Mouse (Mus musculus) embryo, embryonic 11.5 days (tissue): ENCODE data around the gene Snrpd3.
"Not testable (repeated sequence)": the region's sequence is repeated elsewhere in the genome, so short reads cannot be mapped to it uniquely, and the experiment has no call there.

ENCODE experiments used
- DNase-seq: peaks from one replicate; pipeline ENCODE4 v3.0.0-alpha.2; 2012; ENCODE audit warnings: low read depth, low spot score

The Snrpd3 gene

GRCm38 (mm10) chr10:75517073-75517757, at the start of gene Snrpd3:
Gene Snrpd3 (plus strand): TSS chr10:75517551.
- DNase-seq: peak; percentile 94

DNA sequence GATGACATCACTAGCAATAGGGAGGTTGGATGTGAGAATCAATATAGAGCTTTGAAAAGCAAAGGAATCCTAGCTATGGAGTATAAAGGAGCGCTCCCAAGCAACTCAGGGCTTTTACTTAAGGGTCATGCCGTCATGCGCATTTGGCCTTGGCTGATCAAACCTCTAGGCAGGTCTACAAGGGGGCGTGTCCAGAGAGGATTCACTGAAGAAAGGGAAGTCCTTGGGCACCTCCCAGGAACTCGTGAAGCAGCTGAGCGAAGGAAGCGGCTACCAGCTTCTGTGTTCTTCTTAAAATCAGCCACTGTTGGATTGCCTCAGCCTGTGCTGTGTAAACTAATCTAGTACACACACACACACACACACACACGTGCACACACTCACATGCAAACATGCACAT, 43.9 kb upstream of the Snrpd3 start:
- DNase-seq: no peak

DNA sequence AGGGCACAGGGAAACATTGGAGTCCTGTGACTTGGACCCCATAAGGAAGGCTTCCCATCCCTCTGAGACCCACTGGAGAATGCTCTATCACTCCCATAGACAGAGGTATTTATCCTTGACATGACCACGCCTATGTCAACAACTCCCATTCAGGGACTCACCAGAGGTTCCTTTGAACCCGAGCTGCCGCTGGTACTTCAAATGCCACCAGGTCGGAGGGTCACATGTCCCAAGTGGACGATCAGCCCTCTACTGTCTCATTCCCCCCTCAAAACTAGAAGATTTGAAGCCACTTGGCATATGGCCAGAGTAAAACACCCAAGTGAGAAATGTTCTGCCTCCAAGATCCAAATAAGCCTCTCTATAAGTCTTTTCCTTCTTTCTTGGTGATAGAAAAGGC, 42.8 kb upstream of the Snrpd3 start:
- DNase-seq: no peak

GRCm38 (mm10) chr10:75475139-75475850, 42.1 kb upstream of the Snrpd3 start:
- not testable (repeated sequence) for DNase-seq

DNA sequence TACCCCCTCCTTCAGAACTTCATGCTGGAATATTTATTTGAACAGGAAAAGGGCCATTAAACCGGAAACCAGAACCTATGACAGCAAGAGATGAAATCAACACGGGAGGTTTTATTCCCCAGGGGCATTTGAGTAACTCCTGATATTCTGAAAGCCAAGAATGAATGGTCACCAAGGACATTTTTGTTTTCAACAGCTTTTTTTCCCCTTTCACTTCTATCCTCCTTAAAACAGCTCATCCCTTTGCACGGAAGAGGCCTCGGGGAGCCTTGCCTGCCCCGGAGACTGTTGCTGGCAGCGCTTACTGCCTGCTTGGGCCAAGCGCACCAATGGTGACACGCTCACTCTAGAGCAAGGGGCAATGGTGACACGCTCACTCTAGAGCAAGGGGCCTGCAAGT, 40.3 kb upstream of the Snrpd3 start:
- DNase-seq: no peak

GRCm38 (mm10) chr10:75479955-75480354, 37.4 kb upstream of the Snrpd3 start:
- DNase-seq: no peak

- DNase-seq: no peak
Measured at GRCm38 (mm10) chr10:75481703-75482102, 35.6 kb upstream of the Snrpd3 start.

DNA sequence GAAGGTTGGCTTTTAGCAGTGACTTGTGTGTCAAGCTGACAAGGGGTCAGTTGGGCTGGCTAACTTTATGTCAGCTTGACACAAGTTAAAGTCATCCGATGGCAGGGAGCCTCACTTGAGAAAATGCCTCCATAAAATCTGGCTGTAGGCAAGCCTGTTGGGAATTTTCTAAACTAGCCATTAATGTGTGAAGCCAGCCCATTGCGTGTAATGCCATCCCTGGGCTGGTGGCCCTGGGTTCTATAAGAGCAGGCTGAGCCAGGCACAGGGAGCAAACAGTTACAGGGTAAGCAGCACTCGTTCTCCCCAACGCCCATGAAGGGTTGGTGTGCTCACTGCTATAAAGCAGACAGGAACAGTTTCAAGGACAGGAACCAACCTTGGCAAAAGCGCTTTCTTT, 35.1 kb upstream of the Snrpd3 start:
- DNase-seq: no peak

DNA sequence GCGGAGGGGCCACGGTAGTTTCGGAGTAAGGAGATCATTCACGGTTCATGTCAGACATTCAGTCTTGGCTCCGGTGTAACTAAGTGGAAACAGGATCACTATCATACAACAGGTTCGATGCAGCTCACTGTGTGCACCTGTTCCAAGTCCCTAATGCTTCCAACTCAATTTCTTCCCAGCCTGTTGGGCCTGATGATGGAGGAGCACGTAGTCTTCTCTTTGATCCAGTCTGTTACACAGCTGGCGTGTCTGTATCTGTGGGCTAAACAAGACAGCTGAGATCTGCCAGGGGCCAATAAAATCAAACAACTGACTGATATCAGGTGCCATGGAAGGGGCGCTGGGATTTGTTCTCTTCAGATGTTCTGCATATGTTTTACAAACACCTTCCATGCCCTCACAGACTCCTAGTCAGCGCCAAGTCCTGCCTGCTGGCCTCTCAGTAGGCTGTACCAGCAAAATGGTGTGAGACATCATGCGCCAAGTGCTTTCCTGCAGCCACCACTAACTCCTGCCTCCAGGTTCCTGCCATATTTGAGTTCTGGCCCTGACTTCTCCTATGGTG, 34.4 kb upstream of the Snrpd3 start:
- no peak for DNase-seq

DNA sequence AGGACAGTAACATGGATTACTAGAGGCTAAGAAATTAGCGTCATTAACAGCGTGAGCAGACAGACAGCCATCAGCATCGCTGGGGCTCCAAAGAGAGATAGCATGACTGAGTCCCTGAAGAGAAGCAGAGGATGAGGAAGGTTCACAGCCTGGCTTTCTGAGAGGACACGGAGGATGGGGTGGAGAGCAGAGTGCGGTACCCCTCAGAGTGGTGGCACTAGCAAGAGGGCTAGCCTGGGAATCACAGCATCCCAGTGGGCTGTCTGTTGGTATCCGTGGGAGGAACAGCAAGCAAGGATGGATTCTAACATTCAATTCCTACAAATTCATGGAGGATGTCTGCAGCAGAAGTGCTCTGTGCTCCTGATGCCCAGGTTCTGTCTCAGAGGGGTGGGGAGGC, 33.3 kb upstream of the Snrpd3 start:
- no peak for DNase-seq

DNA sequence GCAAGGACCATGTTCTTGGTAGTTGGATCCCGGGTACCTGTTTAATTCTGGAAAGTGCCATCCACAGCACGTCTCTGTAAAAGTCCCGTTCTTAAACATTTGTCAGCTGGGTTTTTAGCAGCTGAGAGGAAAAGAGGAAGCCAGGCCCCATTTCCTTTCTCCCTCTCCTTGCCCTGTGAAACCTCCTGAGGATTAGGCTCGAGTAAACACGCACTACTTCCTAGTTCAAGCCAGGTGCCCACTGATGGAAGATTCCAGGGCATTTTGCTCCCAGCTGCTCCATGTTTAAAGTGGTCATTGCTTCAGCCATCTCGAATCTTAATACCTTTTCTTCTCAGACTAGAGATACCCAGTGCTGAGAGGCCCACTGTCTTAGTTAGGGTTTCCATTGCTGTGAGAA, 32.6 kb upstream of the Snrpd3 start:
- no peak for DNase-seq

GRCm38 (mm10) chr10:75486086-75486979, 31.0 kb upstream of the Snrpd3 start:
- peak; percentile 62 for DNase-seq

DNA sequence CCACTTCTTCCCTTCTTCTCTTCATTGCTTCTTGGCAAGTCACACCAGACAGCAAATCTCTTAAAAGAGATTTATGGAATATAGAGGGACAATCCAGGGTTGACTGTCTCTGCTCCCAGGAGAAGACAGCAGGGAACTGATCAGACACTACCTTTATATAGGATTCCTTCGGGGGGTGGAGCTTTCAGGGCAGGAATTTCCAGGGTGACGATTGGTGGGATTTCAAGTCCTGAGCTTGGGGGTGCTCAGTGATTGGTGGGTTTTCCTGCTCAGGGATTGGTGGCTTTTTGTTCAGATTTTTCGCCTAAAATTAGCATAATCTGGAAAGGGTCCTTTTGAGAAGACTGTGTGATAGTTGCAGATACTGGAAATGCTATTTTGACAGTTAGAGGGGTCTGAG, 30.2 kb upstream of the Snrpd3 start:
- no peak for DNase-seq

DNA sequence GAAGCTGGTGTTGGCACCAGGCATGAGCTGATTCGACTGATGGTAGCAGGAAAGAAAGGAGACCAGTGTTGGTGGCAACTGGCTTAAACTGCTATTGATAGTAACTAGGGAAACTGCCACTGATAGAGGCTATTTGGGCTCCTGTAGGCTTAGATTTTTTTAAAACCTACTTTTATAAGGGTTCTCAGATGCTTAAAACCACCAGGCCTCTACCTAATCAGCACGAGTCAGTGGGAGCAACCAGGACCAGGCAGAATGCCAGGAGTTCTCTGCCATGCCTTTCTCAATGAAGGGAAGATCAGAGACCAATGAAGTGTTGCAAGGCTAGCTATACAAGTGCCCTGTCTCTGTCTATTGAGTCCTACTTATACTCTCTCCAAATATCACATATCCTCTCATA, 27.8 kb upstream of the Snrpd3 start:
- no peak for DNase-seq

- DNase-seq: no peak
Measured at GRCm38 (mm10) chr10:75490731-75491130, 26.6 kb upstream of the Snrpd3 start.

GRCm38 (mm10) chr10:75491234-75491935, 26.0 kb upstream of the Snrpd3 start:
- no peak for DNase-seq

DNA sequence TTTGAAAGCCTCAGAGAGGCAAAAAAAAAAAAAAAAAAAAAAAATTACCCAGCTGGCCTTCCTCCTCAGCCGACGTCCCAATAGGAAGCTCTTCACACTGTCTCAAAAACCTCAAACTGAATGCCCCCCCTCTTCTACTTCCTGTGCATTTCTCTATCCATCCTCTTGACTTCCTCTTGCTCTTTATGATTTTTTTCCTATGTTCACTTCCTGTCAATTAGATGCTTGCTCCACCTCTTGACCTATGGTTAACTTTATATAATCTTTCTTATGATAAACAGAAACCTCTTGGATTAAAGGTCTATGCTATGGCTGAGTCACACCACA, 25.5 kb upstream of the Snrpd3 start:
- DNase-seq: no peak

DNA sequence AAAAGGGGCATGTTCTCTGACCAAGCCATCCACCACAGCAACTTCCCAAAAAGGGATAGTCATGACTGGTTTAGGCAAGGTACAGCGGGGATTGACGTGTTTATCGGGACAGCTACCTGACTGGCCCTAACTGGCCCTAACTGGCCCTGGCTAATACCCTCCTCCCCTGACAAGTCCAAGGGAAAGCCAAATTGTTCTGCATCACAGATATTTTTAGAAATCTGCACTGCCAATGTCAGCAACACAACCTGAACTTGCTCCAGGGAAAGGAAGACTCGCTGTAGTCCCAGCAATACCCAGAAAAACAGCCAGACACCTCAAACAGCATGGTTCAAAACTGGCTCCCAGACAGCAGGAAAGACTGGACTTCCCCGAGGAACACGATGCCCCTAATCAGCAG, 22.0 kb upstream of the Snrpd3 start:
- DNase-seq: no peak

GRCm38 (mm10) chr10:75495921-75496320, 21.4 kb upstream of the Snrpd3 start:
- DNase-seq: no peak

GRCm38 (mm10) chr10:75499214-75499613, 18.1 kb upstream of the Snrpd3 start:
- DNase-seq: not testable (repeated sequence)

DNA sequence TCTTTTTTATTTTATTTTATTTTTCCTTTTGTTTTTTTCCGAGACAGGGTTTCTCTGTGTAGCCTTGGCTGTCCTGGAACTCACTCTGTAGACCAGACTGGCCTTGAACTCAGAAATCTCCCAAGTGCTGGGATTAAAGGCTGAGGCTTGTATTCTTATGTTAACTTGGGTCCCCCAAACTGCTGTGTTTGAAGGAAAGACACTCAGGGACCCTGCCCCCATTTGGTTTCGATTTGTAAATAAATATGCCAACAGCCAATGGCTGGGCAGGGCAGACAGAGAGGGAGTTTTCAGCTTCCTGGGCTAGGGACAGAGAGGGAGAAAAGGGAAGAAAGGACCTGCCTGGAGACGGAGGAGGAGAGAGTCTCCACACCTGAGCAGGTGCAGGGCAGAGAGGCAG, 17.6 kb upstream of the Snrpd3 start:
- no peak for DNase-seq

DNA sequence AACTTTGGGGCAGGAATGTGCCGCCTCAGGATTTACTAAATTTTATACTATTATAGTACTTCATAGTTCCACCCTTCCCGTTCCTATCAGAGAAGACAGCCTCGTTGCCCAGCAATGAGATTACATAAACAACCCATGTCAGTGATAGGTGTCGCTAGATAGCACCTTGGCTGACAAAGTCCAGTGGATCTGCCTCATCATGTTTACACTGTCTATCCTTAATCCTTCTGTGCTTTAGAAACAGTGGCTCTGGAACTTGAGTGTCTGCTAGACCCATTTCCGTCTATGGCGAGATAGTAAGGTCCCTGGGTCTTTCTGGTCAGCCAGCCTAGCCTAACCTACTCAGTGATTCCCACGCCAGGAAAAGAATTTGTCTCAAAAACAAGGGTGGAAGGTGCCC, 17.0 kb upstream of the Snrpd3 start:
- DNase-seq: no peak
